Mouse (Mus musculus): ENCODE results near the gene Oard1. TPM values are rescaled to one million over a fixed set of nuclear protein-coding genes. Genes with fewer than 3 reads are reported as not detected.

Oard1 gene
- polyA plus RNA-seq, 1 experiment from 2014 or later, result 29.4 TPM

DNA sequence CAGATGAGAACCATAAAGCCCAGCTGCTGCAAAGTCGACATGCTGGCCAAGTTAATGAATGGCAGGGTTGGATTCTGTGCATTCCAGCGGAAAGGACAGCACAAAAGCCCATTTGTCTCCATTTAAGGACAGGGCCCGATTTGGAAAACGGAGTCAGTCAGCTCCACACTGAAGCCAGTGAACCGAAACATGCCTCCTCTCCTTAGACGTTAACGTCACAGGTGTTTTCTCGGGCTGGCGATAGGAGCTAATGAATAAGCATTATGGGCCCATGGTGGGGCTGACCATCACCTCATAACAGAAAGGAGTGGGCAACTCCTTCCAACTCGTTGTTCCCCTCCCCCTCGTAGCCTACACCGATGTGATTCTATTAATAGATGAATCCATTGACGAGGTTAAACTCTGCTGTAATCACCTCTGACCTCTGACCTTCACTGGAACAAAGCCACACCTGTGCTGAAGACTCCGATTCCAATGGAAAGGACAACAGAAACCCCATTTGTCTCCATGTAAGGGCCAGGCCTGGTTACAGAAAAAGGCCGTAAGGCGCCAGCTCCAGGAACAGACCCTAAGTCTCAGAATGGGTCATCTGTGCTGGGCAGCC lies 33.8 kb downstream of the Oard1 start:
- no peaks in the 10 kb centered on the region for H3K9me3 ChIP-seq (replicated peaks)
- no peaks in the 10 kb centered on the region for H3K36me3 ChIP-seq
- no peak overlapping the region for H3K9ac ChIP-seq (replicated peaks)
- no peak overlapping the region for H3K27ac ChIP-seq (replicated peaks)
- no peaks in the 10 kb centered on the region for H3K4me1 ChIP-seq
- no peak overlapping the region for H3K4me2 ChIP-seq
- 55% methylated on average over 16 of the region's 16 CpGs for WGBS
- ATAC-seq (ENCODE audit: low FRiP score), result no peak
- no peaks in the 10 kb centered on the region for H3K27me3 ChIP-seq (replicated peaks)
- no peak overlapping the region for H3K4me3 ChIP-seq (replicated peaks)

DNA sequence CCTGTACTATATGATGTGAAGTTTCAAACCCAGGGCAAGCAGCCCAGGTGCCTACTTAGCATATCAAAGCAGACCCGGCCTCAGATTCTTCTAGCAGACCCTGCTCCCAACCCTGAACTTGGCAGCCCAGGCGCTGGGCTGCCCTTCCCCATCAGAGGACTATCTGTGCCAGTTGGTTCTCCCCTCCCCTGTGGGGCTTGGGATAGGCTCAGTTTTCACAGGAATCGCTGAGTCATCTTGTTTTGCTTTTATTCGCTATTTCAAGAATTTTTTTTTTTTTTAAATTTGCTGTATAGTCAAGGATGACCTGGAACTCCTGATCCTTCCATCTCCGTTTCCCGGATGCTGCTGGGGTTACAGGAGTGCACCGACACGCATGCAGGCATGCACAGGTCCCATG lies 37.9 kb downstream of the Oard1 start:
- Histone ChIP-seq H3K4me1 (no peaks in the 10 kb centered on the region), H3K27me3 (replicated peaks) (0 out of 2 replicates have a peak, but pooled peaks cover 3% of the 10 kb centered on the region), H3K9me3 (replicated peaks) (no peaks in the 10 kb centered on the region), H3K36me3 (no peaks in the 10 kb centered on the region), H3K4me3 (replicated peaks) (no peak overlapping the region), H3K9ac (replicated peaks) (no peak overlapping the region), H3K27ac (replicated peaks) (no peak overlapping the region), H3K4me2 (no peak overlapping the region)
- ATAC-seq (ENCODE audit: low FRiP score), result no peak
- WGBS, result 77% methylated on average over 8 of the region's 8 CpGs

DNA sequence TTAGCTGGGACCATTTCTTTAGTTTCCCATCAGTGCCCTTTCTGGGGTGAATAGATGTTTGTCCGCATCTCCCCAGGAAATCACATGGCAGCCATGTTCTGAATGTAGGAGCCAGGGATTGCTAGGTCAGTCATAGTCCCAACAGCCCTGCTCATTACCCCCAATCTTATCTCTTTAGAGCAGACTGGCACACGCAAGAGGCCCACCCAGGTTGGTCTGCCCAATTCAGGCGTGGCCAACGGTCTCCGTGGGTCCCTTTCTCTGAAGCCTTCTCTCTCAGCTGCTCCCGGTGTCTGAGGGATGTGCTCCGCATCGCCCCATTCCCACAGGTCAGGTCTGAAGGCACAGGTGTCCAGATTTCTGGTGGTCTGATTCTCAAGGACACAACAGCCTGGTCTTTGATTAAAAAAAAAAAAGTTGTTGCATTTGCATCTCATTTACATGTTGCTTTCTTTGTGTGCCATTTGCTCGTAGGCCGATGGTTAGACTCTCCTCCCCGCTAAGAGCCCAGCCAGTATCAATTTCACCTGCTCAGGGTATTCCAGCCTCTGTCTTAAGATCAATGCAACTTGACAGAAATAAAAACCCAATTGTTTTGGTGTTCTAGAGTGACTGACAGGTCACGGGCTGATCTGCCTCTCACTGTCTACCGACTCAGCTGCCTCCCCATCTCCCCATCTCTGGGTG lies 41.0 kb downstream of the Oard1 start:
- Histone ChIP-seq H3K4me1 (no peaks in the 10 kb centered on the region), H3K9me3 (replicated peaks) (no peaks in the 10 kb centered on the region), H3K9ac (replicated peaks) (no peak overlapping the region), H3K4me3 (replicated peaks) (no peak overlapping the region), H3K27ac (replicated peaks) (no peak overlapping the region), H3K4me2 (no peak overlapping the region), H3K27me3 (replicated peaks) (0 out of 2 replicates have a peak, but pooled peaks cover 3% of the 10 kb centered on the region), H3K36me3 (no peaks in the 10 kb centered on the region)
- 78% methylated on average over 13 of the region's 13 CpGs for WGBS
- no peak for ATAC-seq (ENCODE audit: low FRiP score)

DNA sequence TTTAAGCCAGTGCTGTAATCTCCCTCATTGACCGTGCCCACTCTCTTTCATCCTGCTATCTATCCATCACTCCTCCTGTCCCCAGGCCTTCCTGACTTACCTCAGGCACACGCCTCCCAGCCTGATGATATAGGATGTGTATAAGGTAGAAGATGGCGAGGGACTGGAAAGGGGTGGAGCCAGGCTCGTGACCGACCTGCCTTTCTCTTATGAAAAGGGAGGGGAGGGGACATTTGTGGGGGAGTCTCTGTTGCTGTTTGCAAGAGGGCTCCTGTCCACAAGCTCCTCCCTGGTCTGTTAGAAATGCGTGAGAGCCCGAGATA lies 41.5 kb downstream of the Oard1 start, which contains the start of gene Tspo2:
Gene Tspo2, minus strand, starts transcription at position 170 of the 323 bp plus-strand sequence.
- Histone ChIP-seq H3K27ac (replicated peaks) (no peak within 1 kb of the TSS), H3K4me2 (no peak within 1 kb of the TSS)
- 63% methylated on average over 7 of the region's 7 CpGs for WGBS

DNA sequence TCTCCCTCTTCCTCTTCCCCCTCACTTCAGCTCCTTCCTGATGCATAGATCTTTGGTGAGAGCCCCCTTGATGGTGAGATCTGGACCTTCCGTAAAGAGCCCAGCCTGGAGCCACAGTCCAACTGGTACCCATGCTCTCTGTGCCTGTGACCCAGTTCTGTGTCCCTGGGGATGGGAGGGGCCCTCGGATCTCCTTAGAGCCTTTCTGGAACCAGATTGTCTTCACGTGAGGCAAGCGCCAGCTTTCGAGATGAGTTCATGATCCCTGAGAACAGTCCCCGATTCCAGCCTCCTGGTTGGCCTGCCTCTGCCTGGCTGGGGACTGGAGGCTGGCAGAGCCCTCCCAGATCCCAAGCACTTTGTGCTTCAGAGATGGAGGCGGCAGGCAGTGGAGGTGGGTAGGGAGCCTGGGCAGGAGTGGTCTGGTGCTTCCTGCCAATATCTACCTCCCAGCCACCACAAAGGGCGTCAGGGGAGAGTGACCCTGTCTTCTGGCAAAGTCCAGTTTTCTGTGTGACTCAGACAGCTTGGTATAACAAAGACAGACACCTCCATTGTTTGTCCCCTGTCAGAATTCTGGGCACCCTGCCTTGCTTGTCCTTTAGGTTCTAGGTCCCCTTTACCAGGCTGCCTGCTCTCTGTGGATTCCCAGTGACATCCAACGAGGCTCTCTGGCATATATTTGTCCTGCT lies 42.1 kb downstream of the Oard1 start:
- H3K27me3 ChIP-seq (replicated peaks), result 0 out of 2 replicates have a peak, but pooled peaks cover 3% of the 10 kb centered on the region

More for the DNA sequence above, 41.5 kb downstream of the Oard1 start, which contains the start of gene Tspo2:
- H3K27me3 ChIP-seq (replicated peaks), result 0 out of 2 replicates have a peak, but pooled peaks cover 3% of the 10 kb centered on the region
- H3K36me3 ChIP-seq, result no peaks in the 10 kb centered on the region
- no peak within 1 kb of the TSS for H3K4me3 ChIP-seq (replicated peaks)
- H3K4me1 ChIP-seq, result no peaks in the 10 kb centered on the region
- no peaks in the 10 kb centered on the region for H3K9me3 ChIP-seq (replicated peaks)
- ATAC-seq (ENCODE audit: low FRiP score), result no peak
- H3K9ac ChIP-seq (replicated peaks), result no peak within 1 kb of the TSS

DNA sequence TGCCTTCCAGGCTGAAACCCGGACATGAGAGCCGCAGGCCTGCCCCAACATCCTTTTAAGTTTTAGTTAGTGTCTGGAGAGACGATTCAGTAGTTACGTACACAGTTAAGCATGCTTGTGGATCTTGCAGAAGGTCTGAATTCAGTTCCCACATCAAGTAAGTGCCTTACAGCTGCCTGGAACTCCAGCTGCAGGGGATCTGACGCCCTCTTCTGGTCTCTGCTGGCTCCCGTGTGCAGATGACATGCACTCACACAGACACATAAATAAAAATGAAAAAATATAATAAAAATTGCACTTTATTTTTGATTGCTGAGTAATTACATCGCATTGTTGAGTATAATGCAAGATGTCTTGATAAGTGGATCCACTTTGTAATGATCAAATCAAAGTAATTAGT lies 43.7 kb downstream of the Oard1 start:
- no peak overlapping the region for H3K4me2 ChIP-seq
- no peaks in the 10 kb centered on the region for H3K36me3 ChIP-seq
- WGBS, result 80% methylated on average over 7 of the region's 7 CpGs
- no peak for ATAC-seq (ENCODE audit: low FRiP score)
- 0 out of 2 replicates have a peak, but pooled peaks cover 3% of the 10 kb centered on the region for H3K27me3 ChIP-seq (replicated peaks)
- no peaks in the 10 kb centered on the region for H3K9me3 ChIP-seq (replicated peaks)
- H3K27ac ChIP-seq (replicated peaks), result no peak overlapping the region
- no peaks in the 10 kb centered on the region for H3K4me1 ChIP-seq
- no peak overlapping the region for H3K9ac ChIP-seq (replicated peaks)
- H3K4me3 ChIP-seq (replicated peaks), result no peak overlapping the region

More for the DNA sequence above, 42.1 kb downstream of the Oard1 start:
- 76% methylated on average over 9 of the region's 9 CpGs for WGBS
- H3K9me3 ChIP-seq (replicated peaks), result no peaks in the 10 kb centered on the region
- ATAC-seq (ENCODE audit: low FRiP score), result no peak
- H3K9ac ChIP-seq (replicated peaks), result no peak overlapping the region
- no peaks in the 10 kb centered on the region for H3K36me3 ChIP-seq
- no peaks in the 10 kb centered on the region for H3K4me1 ChIP-seq
- H3K4me3 ChIP-seq (replicated peaks), result no peak overlapping the region
- H3K4me2 ChIP-seq, result no peak overlapping the region
- no peak overlapping the region for H3K27ac ChIP-seq (replicated peaks)

DNA sequence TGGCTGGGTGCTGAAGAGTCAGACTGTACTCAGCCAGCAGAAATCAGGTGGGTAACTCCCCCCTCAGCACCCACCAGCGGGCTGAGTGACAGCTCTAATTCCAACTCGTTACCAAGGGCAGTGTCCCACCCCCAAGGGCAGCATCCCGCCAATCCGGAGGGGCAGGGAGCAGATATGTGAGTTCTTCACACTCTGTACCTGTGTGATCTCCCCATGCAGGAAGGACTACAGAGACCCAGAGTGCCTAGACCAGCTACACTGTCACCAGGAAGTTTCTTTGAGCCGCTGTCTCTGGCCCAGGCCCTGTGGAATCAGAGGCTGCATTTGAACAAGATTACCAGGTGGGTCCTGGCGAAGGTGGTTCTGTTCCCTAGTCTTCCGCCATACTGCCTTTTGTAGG lies 44.4 kb downstream of the Oard1 start:
- Histone ChIP-seq H3K4me1 (no peaks in the 10 kb centered on the region), H3K4me3 (replicated peaks) (no peak overlapping the region), H3K27me3 (replicated peaks) (no peaks in the 10 kb centered on the region), H3K27ac (replicated peaks) (no peak overlapping the region), H3K4me2 (no peak overlapping the region), H3K9ac (replicated peaks) (no peak overlapping the region), H3K36me3 (no peaks in the 10 kb centered on the region), H3K9me3 (replicated peaks) (no peaks in the 10 kb centered on the region)
- 70% methylated on average over 7 of the region's 7 CpGs for WGBS
- ATAC-seq (ENCODE audit: low FRiP score), result no peak

DNA sequence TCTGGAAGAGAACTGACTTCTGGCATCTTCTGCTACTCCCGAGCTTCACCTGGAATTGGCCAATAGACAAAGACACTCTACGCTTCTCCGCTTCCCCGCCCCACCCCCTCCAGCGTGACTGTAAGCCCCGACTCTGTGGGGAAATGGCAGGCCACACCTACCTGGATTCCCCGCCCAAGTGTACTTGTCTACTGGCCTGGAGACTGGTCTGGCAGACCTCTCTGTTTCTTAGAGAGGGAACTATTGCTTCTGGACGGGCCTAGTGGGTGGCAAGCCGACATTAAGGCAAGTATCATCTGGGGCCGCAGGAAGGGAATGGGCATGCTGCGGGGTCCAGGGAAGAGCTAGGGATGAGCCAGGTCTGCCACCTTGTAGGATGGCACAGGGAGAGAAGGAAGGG lies 44.9 kb downstream of the Oard1 start, which contains the start of gene Unc5cl:
Gene Unc5cl, plus strand, starts transcription at position 214 of the 400 bp plus-strand sequence.
- Histone ChIP-seq H3K27ac (replicated peaks) (no peak within 1 kb of the TSS), H3K4me3 (replicated peaks) (no peak within 1 kb of the TSS), H3K9me3 (replicated peaks) (no peaks in the 10 kb centered on the region), H3K36me3 (no peaks in the 10 kb centered on the region), H3K4me1 (no peaks in the 10 kb centered on the region), H3K4me2 (no peak within 1 kb of the TSS), H3K9ac (replicated peaks) (no peak within 1 kb of the TSS), H3K27me3 (replicated peaks) (no peaks in the 10 kb centered on the region)
- ATAC-seq (ENCODE audit: low FRiP score), result no peak
- 66% methylated on average over 11 of the region's 11 CpGs for WGBS

DNA sequence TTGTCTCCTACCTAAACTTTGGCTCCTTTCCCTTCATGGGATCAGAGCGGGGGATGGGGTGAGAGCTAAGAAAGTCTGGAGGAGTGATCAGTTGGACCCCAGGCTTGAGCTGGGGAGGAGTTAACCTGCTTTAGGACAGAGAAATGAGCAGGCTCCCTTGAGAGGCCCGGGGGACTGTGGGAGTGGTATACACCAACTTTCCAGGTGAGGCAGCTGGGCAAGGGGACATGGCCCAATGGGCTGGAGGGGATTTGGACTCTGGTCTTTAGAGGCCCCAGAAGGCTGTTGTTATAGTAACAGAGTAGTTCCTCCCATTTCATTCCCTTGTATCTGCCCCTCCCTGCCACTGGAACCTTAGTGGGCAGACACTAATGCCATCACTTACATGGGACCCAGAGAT lies 46.1 kb downstream of the Oard1 start:
- no peak overlapping the region for H3K9ac ChIP-seq (replicated peaks)
- no peak overlapping the region for H3K4me2 ChIP-seq
- no peaks in the 10 kb centered on the region for H3K9me3 ChIP-seq (replicated peaks)
- 90% methylated on average over 2 of the region's 2 CpGs for WGBS
- no peak overlapping the region for H3K27ac ChIP-seq (replicated peaks)
- no peaks in the 10 kb centered on the region for H3K36me3 ChIP-seq
- no peaks in the 10 kb centered on the region for H3K27me3 ChIP-seq (replicated peaks)
- H3K4me1 ChIP-seq, result no peaks in the 10 kb centered on the region
- no peak overlapping the region for H3K4me3 ChIP-seq (replicated peaks)
- no peak for ATAC-seq (ENCODE audit: low FRiP score)

DNA sequence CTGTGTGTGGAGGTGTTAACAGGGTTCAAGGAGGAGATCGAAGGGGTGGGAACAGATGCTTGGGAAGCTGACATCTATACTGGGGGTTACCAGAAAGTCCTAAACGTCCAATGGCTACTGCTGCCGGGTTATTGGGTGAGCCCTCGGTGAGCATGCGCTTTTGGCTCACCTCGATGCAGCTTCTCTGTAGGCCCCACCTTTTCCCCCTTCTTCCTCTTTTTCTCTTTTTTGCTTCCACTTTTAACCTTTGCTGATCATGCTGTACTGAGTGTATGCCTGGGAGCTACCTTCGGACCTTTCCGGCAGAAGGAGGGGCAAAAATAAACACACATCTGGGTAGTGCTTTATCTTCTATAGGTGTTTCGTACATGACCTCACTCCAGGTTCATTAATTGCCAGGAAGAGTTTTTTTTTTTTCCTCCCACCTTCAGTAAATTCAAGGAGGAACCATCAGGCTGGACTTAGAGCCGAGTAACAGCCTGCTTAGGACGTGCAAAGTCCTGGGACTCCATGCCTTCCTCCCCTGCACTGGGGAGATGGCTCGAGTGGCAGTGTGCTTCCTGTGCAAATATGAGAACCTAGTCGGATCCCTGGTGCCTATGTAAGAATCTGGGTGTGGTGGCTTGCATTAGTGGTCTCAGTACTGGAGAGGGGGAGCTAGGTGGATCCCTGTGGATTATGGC lies 48.3 kb downstream of the Oard1 start:
- no peaks in the 10 kb centered on the region for H3K4me1 ChIP-seq
- no peak overlapping the region for H3K27ac ChIP-seq (replicated peaks)
- WGBS, result 88% methylated on average over 13 of the region's 13 CpGs
- H3K4me3 ChIP-seq (replicated peaks), result no peak overlapping the region
- no peak overlapping the region for H3K9ac ChIP-seq (replicated peaks)
- H3K4me2 ChIP-seq, result no peak overlapping the region
- no peaks in the 10 kb centered on the region for H3K27me3 ChIP-seq (replicated peaks)
- no peaks in the 10 kb centered on the region for H3K36me3 ChIP-seq
- no peaks in the 10 kb centered on the region for H3K9me3 ChIP-seq (replicated peaks)
- no peak for ATAC-seq (ENCODE audit: low FRiP score)

DNA sequence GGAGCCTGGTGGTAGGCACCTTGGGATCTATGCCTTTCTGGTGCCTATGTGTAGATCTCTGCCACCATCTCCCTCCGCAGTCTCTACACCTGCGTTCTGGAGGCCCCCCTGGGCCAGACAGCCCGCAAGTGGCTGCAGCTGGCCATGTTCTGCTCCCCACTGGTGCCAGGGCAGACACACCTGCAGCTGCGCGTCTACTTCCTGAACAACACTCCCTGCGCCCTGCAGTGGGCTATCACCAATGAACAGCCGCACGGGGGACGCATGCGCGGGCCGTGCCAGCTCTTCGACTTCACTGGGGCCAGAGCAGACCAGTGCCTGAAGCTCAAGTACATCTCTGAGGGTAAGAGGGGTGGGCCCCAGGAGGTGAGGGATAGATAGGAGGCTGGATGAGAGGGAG lies 52.3 kb downstream of the Oard1 start:
- Histone ChIP-seq H3K9me3 (replicated peaks) (no peaks in the 10 kb centered on the region), H3K4me3 (replicated peaks) (no peak overlapping the region), H3K36me3 (no peaks in the 10 kb centered on the region), H3K27me3 (replicated peaks) (peaks cover 2% of the 10 kb centered on the region), H3K9ac (replicated peaks) (no peak overlapping the region), H3K27ac (replicated peaks) (no peak overlapping the region), H3K4me1 (peaks cover 7% of the 10 kb centered on the region), H3K4me2 (no peak overlapping the region)
- no peak for ATAC-seq (ENCODE audit: low FRiP score)
- 92% methylated on average over 13 of the region's 13 CpGs for WGBS
